Mouse (Mus musculus): ENCODE results near the gene Gm13288.
"Not testable (repeated sequence)": the region's sequence is repeated elsewhere in the genome, so short reads cannot be mapped to it uniquely, and the experiment has no call there.

The Gm13288 gene

GRCm38 (mm10) chr4:88802954-88803353 is 2.4 kb upstream of the Gm13288 start, which contains the start of gene Gm13287:
Gene Gm13287, plus strand, starts transcription at chr4:88803254.
- not testable (repeated sequence) for DNase-seq

GRCm38 (mm10) chr4:88805761-88806160 is 430 bp downstream of the Gm13288 start:
- peak; percentile 8 for DNase-seq

- DNase-seq, result no peak
Measured at GRCm38 (mm10) chr4:88815928-88816327, 10.6 kb downstream of the Gm13288 start, which contains the start of gene Ifna7. Gene Ifna7, plus strand, starts transcription at chr4:88816228.

- DNase-seq, result no peak
Measured at GRCm38 (mm10) chr4:88819659-88820058, 14.3 kb downstream of the Gm13288 start, which contains the start of gene Ifna11. Gene Ifna11, plus strand, starts transcription at chr4:88819959.

- DNase-seq, result peak; percentile 28
Measured at GRCm38 (mm10) chr4:88822995-88823394, 17.7 kb downstream of the Gm13288 start.

- DNase-seq, result not testable (repeated sequence)
Measured at GRCm38 (mm10) chr4:88827116-88827515, 21.8 kb downstream of the Gm13288 start, which contains the start of gene Ifna6. Gene Ifna6, plus strand, starts transcription at chr4:88827416.

GRCm38 (mm10) chr4:88830523-88830922 is 25.2 kb downstream of the Gm13288 start:
- DNase-seq, result peak; percentile 55

GRCm38 (mm10) chr4:88835225-88835624 is 29.9 kb downstream of the Gm13288 start, which contains the start of gene Ifna5:
Gene Ifna5, plus strand, starts transcription at chr4:88835525.
- not testable (repeated sequence) for DNase-seq

- peak; percentile 19 for DNase-seq
Measured at GRCm38 (mm10) chr4:88838828-88839227, 33.5 kb downstream of the Gm13288 start.

GRCm38 (mm10) chr4:88840058-88840457 is 34.7 kb downstream of the Gm13288 start:
- no peak for DNase-seq

GRCm38 (mm10) chr4:88841438-88841911 is 36.1 kb downstream of the Gm13288 start, which contains the start of gene Ifna4:
Gene Ifna4, plus strand, starts transcription at chr4:88841861.
- DNase-seq, result no peak

GRCm38 (mm10) chr4:88845334-88845733 is 40.0 kb downstream of the Gm13288 start:
- no peak for DNase-seq

- DNase-seq, result no peak
Measured at GRCm38 (mm10) chr4:88849698-88850097, 44.4 kb downstream of the Gm13288 start, which contains the start of gene Ifna1. Gene Ifna1, plus strand, starts transcription at chr4:88850087.

- DNase-seq, result no peak
Measured at GRCm38 (mm10) chr4:88851026-88851763, 45.9 kb downstream of the Gm13288 start.
